Mouse (Mus musculus) heart, embryonic 11.5 days (tissue): Measurements from ENCODE around the gene Nat8f6. TPM values are rescaled to one million over a fixed set of nuclear protein-coding genes. Genes with fewer than 3 reads are reported as not detected.
"Not testable (repeated sequence)": the region's sequence is repeated elsewhere in the genome, so short reads cannot be mapped to it uniquely, and the experiment has no call there.

Experiments
- ATAC-seq: fragments of 200-750 bp; cut with Nextera tagmentation; replicated peaks from 2 replicates; pipeline ENCODE4 v1.8.0; 2017; ENCODE audit warnings: moderate library complexity; ENCODE audit not compliant: insufficient number of reproducible peaks, low FRiP score, low TSS enrichment
- H3K27ac ChIP-seq: fragments of 300-500 bp; sonication (generic); 2 replicates; pipeline ENCODE4 v1.5.1; 2014; ENCODE audit warnings: mild to moderate bottlenecking, low read depth, low read length
- H3K27me3 ChIP-seq: fragments of 300-500 bp; sonication (generic); 2 replicates; pipeline ENCODE4 v1.6.1; 2014; ENCODE audit warnings: mild to moderate bottlenecking, low read length, mixed read lengths; ENCODE audit not compliant: control insufficient read depth, insufficient read depth
- H3K36me3 ChIP-seq: fragments of 300-500 bp; sonication (generic); 2 replicates; pipeline ENCODE4 v1.6.1; 2014; ENCODE audit warnings: mild to moderate bottlenecking, low read length, moderate library complexity, mixed read lengths; ENCODE audit not compliant: control insufficient read depth, insufficient read depth
- H3K4me1 ChIP-seq: fragments of 300-500 bp; sonication (generic); 2 replicates; pipeline ENCODE4 v1.6.1; 2014; ENCODE audit warnings: low read length; ENCODE audit not compliant: control insufficient read depth, insufficient read depth
- H3K4me2 ChIP-seq: fragments of 300-500 bp; sonication (generic); 2 replicates; pipeline ENCODE4 v1.6.1; 2014; ENCODE audit warnings: mild to moderate bottlenecking, moderate library complexity
- H3K4me3 ChIP-seq: fragments of 300-500 bp; sonication (generic); 2 replicates; pipeline ENCODE4 v1.5.1; 2014; ENCODE audit warnings: low read depth, low read length
- H3K9ac ChIP-seq: fragments of 300-500 bp; sonication (generic); 2 replicates; pipeline ENCODE4 v1.6.1; 2014; ENCODE audit warnings: mild to moderate bottlenecking, low read depth, low read length, moderate library complexity
- H3K9me3 ChIP-seq: fragments of 300-500 bp; sonication (generic); replicated peaks from 2 replicates; pipeline ENCODE4 v1.6.1; 2016; ENCODE audit warnings: low read length; ENCODE audit not compliant: control insufficient read depth
- WGBS: fragments of 180-500 bp; shearing (Covaris S2); extraction: QIAGEN DNeasy Blood & Tissue Kit; methylation state at CpG from one replicate; pipeline ENCODE4 v1.1.7; 2014; ENCODE audit not compliant: insufficient replicate concordance; 5-methylcytosine and 5-hydroxymethylcytosine counted together
- polyA plus RNA-seq: library from polyadenylated mRNA; unstranded; fragments of >200 nt; fragmentation: Nextera tagmentation; extraction: Ambion mirVana; gene quantifications from 2 replicates; pipeline ENCODE4 v1.2.1, GENCODE M21; 2014

Nat8f6 gene
- polyA plus RNA-seq, 1 experiment from 2014 or later: not detected

- WGBS: 72% methylated on average over 25 of the region's 25 CpGs
- ATAC-seq, H3K4me2 ChIP-seq: not testable (repeated sequence)
Observed at GRCm38 (mm10) chr6:85843677-85844458, 23.1 kb upstream of the Nat8f6 start.

GRCm38 (mm10) chr6:85839982-85840381, 19.2 kb upstream of the Nat8f6 start:
- 61% methylated on average over 4 of the region's 4 CpGs for WGBS
- ATAC-seq: no peak
- no peak overlapping the region for H3K9ac ChIP-seq
- H3K4me3 ChIP-seq: no peak overlapping the region
- H3K9me3 ChIP-seq: no peaks in the 10 kb centered on the region
- no peaks in the 10 kb centered on the region for H3K4me1 ChIP-seq
- no peaks in the 10 kb centered on the region for H3K36me3 ChIP-seq
- no peak overlapping the region for H3K27ac ChIP-seq
- H3K27me3 ChIP-seq: no peaks in the 10 kb centered on the region
- H3K4me2 ChIP-seq: no peak overlapping the region

More at GRCm38 (mm10) chr6:85843677-85844458, 23.1 kb upstream of the Nat8f6 start:
- not testable (repeated sequence) for H3K4me1 ChIP-seq, H3K9ac ChIP-seq, H3K27ac ChIP-seq, H3K9me3 ChIP-seq, H3K36me3 ChIP-seq, H3K4me3 ChIP-seq, H3K27me3 ChIP-seq

- H3K4me2 ChIP-seq: no peak overlapping the region
- H3K27me3 ChIP-seq: no peaks in the 10 kb centered on the region
- WGBS: 79% methylated on average over 8 of the region's 8 CpGs
- no peak for ATAC-seq
- no peaks in the 10 kb centered on the region for H3K36me3 ChIP-seq
- H3K27ac ChIP-seq: no peak overlapping the region
- H3K4me1 ChIP-seq: no peaks in the 10 kb centered on the region
- no peaks in the 10 kb centered on the region for H3K9me3 ChIP-seq
- no peak overlapping the region for H3K9ac ChIP-seq
- H3K4me3 ChIP-seq: no peak overlapping the region
Observed at GRCm38 (mm10) chr6:85838674-85839073, 17.9 kb upstream of the Nat8f6 start.

GRCm38 (mm10) chr6:85837307-85837706, 16.6 kb upstream of the Nat8f6 start:
- not testable (repeated sequence) for H3K27me3 ChIP-seq, H3K9me3 ChIP-seq, H3K9ac ChIP-seq, H3K4me3 ChIP-seq, H3K27ac ChIP-seq, H3K4me1 ChIP-seq, ATAC-seq, H3K36me3 ChIP-seq
- H3K4me2 ChIP-seq: peak overlapping the region; percentile 49
- WGBS: 12% methylated on average over 12 of the region's 12 CpGs

GRCm38 (mm10) chr6:85836827-85837226, 16.1 kb upstream of the Nat8f6 start:
- H3K4me3 ChIP-seq, H3K4me1 ChIP-seq, H3K4me2 ChIP-seq, H3K9me3 ChIP-seq, H3K27ac ChIP-seq, H3K36me3 ChIP-seq, H3K9ac ChIP-seq, H3K27me3 ChIP-seq, ATAC-seq: not testable (repeated sequence)
- WGBS: 12% methylated on average over 8 of the region's 9 CpGs

GRCm38 (mm10) chr6:85836098-85836497, 15.3 kb upstream of the Nat8f6 start:
- H3K4me1 ChIP-seq, H3K36me3 ChIP-seq, H3K4me2 ChIP-seq, ATAC-seq, H3K9ac ChIP-seq, H3K27me3 ChIP-seq, H3K9me3 ChIP-seq, H3K27ac ChIP-seq, H3K4me3 ChIP-seq: not testable (repeated sequence)
- 66% methylated on average over 5 of the region's 5 CpGs for WGBS

- not testable (repeated sequence) for H3K4me3 ChIP-seq, H3K4me2 ChIP-seq, H3K9ac ChIP-seq, H3K27me3 ChIP-seq, H3K27ac ChIP-seq, ATAC-seq, H3K4me1 ChIP-seq, H3K9me3 ChIP-seq, H3K36me3 ChIP-seq
- 59% methylated on average over 1 of the region's 2 CpGs for WGBS
Observed at GRCm38 (mm10) chr6:85835104-85835503, 14.3 kb upstream of the Nat8f6 start.

GRCm38 (mm10) chr6:85834504-85835100, 13.8 kb upstream of the Nat8f6 start:
- H3K9me3 ChIP-seq, H3K9ac ChIP-seq, H3K4me2 ChIP-seq, H3K4me1 ChIP-seq, H3K27me3 ChIP-seq, H3K27ac ChIP-seq, H3K4me3 ChIP-seq, ATAC-seq, H3K36me3 ChIP-seq: not testable (repeated sequence)

- H3K9me3 ChIP-seq: no peaks in the 10 kb centered on the region
- no peak for ATAC-seq
- WGBS: 72% methylated on average over 7 of the region's 7 CpGs
Observed at GRCm38 (mm10) chr6:85831796-85832321, 11.1 kb upstream of the Nat8f6 start, which contains the start of gene Nat8. Nat8 (minus strand) TSS chr6:85832082.

More at GRCm38 (mm10) chr6:85831796-85832321, 11.1 kb upstream of the Nat8f6 start, which contains the start of gene Nat8:
- H3K36me3 ChIP-seq: no peaks in the 10 kb centered on the region
- H3K27ac ChIP-seq: no peak within 1 kb of the TSS
- no peak within 1 kb of the TSS for H3K4me3 ChIP-seq
- no peaks in the 10 kb centered on the region for H3K4me1 ChIP-seq
- H3K4me2 ChIP-seq: no peak within 1 kb of the TSS
- no peaks in the 10 kb centered on the region; the same call in 1 of the 2 replicates for H3K27me3 ChIP-seq
- H3K9ac ChIP-seq: no peak within 1 kb of the TSS
